Mouse (Mus musculus) lung, embryonic 14.5 days (tissue): Measurements from ENCODE around the gene Ssx2ip. TPM values are rescaled to one million over a fixed set of nuclear protein-coding genes. Genes with fewer than 3 reads are reported as not detected.

Experiments
- ATAC-seq: fragments of 200-750 bp; cut with Nextera tagmentation; 2 replicates; pipeline ENCODE4 v1.8.0; 2017; ENCODE audit warnings: mild to moderate bottlenecking, moderate TSS enrichment, moderate library complexity; ENCODE audit not compliant: insufficient read depth
- DNase-seq: peaks from one replicate; pipeline ENCODE4 v3.0.0-alpha.2; 2015
- H3K27ac ChIP-seq: fragments of 300-500 bp; sonication (generic); 2 replicates; pipeline ENCODE4 v1.5.1; 2014; ENCODE audit warnings: low read depth, mild to moderate bottlenecking, moderate library complexity
- H3K27me3 ChIP-seq: fragments of 300-500 bp; sonication (generic); 2 replicates; pipeline ENCODE4 v1.6.1; 2014; ENCODE audit warnings: low read length, control low read depth; ENCODE audit not compliant: insufficient read depth
- H3K36me3 ChIP-seq: fragments of 300-500 bp; sonication (generic); 2 replicates; pipeline ENCODE4 v1.6.1; 2014; ENCODE audit warnings: control low read depth; ENCODE audit not compliant: insufficient read depth
- H3K4me1 ChIP-seq: fragments of 300-500 bp; sonication (generic); 2 replicates; pipeline ENCODE4 v1.6.1; 2014; ENCODE audit warnings: antibody characterized with exemption, control low read depth; ENCODE audit not compliant: insufficient read depth
- H3K4me2 ChIP-seq: fragments of 300-500 bp; sonication (generic); 2 replicates; pipeline ENCODE4 v1.6.1; 2014; ENCODE audit warnings: mild to moderate bottlenecking
- H3K4me3 ChIP-seq: fragments of 300-500 bp; sonication (generic); 2 replicates; pipeline ENCODE4 v1.5.1; 2014; ENCODE audit warnings: low read depth, low read length
- H3K9ac ChIP-seq: fragments of 300-500 bp; sonication (generic); 2 replicates; pipeline ENCODE4 v1.6.1; 2014
- H3K9me3 ChIP-seq: fragments of 300-500 bp; sonication (generic); 2 replicates; pipeline ENCODE4 v1.6.1; 2016; ENCODE audit warnings: low read depth, low read length, control low read depth
- CTCF ChIP-seq: IDR thresholded peaks from 2 replicates; pipeline ENCODE4 v1.5.1; 2016; ENCODE audit warnings: antibody characterized with exemption, low read depth
- WGBS: fragments of 180-500 bp; shearing (Covaris S2); extraction: QIAGEN DNeasy Blood & Tissue Kit; methylation state at CpG from one replicate; pipeline ENCODE4 v1.1.7; 2014; 5-methylcytosine and 5-hydroxymethylcytosine counted together
- polyA plus RNA-seq: library from polyadenylated mRNA; unstranded; fragments of >200 nt; fragmentation: Nextera tagmentation; extraction: Ambion mirVana; gene quantifications from 2 replicates; pipeline ENCODE4 v1.2.1, GENCODE M21; 2014

The Ssx2ip gene
- polyA plus RNA-seq, 1 experiment from 2014 or later = 30.5 TPM

DNA sequence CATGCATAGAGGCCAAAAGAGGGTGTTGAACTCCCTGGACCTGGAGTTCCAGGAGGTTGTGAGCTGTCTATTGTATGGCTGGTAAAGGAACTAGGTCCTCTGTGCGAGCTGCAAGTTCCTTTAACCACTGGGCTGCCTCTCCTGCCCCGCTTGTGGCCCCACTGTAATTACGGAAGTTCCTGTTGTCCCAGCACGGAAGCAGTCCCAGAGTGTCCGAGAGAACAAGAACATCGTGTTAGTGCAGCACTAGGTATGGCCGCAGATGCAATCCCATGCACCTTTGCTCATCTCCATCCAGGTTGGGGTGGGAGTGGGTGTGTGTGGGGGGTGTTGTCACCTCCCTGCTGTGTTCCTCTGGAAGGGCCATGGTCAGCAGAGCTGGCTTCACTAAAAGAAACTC, 40.4 kb downstream of the Ssx2ip start:
- H3K9ac ChIP-seq = no peak overlapping the region
- H3K27me3 ChIP-seq = no peaks in the 10 kb centered on the region
- DNase-seq (no peak), ATAC-seq (no peak)
- no peak overlapping the region for H3K27ac ChIP-seq
- H3K4me3 ChIP-seq = no peak overlapping the region
- no peaks in the 10 kb centered on the region for H3K4me1 ChIP-seq
- peaks cover 16% of the 10 kb centered on the region; the same call in 1 of the 2 replicates for H3K36me3 ChIP-seq
- no peaks in the 10 kb centered on the region for H3K9me3 ChIP-seq
- no peak for TF ChIP-seq CTCF
- 83% methylated on average over 7 of the region's 7 CpGs for WGBS
- H3K4me2 ChIP-seq = no peak overlapping the region

DNA sequence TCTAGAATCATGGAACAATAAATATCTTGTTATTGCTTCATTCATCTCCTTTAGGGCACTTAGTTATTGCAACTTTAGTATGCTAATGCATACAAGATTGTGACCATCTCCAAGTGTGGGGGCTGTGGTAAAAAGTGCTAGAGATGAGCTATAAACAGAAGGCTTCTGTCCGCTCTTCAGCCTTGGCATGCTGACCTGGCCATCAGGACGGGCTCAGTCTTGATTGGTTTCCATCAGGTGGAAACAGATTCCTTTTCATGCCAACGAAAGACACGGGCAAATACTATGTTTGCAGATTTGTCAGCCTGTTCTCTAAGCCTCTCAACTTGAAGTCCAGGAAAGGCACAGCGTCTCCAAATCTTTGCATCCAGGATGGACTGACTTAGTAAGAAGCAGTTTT, 42.7 kb downstream of the Ssx2ip start:
- no peak overlapping the region for H3K4me2 ChIP-seq
- H3K9ac ChIP-seq = no peak overlapping the region
- H3K4me1 ChIP-seq = no peaks in the 10 kb centered on the region
- H3K36me3 ChIP-seq = 0 out of 2 replicates have a peak, but pooled peaks cover 6% of the 10 kb centered on the region
- H3K9me3 ChIP-seq = no peaks in the 10 kb centered on the region
- no peak overlapping the region for H3K4me3 ChIP-seq
- no peak for TF ChIP-seq CTCF
- 83% methylated on average over 5 of the region's 5 CpGs for WGBS
- ATAC-seq (no peak), DNase-seq (no peak)
- no peaks in the 10 kb centered on the region for H3K27me3 ChIP-seq
- no peak overlapping the region for H3K27ac ChIP-seq

DNA sequence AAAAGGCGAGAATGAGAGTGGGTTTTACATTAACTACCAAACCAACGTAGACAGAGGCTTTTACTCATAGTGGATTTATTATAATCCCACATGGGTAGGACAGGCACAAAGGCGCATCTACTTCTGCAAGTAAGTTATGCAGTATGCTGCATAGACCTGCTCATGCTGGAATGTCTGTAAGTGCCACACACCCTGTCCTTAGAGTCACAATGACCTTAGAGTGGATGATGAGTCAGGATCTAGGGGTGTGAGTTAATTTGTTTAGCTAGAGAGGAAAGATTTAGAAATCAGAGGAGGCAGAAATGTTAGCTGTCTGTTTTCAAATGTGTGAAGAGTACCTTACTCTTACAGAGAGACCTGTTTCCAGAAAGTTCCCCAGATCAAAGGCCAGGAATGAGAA, 43.2 kb downstream of the Ssx2ip start:
- no peak overlapping the region for H3K27ac ChIP-seq
- H3K4me3 ChIP-seq = no peak overlapping the region
- ATAC-seq (no peak), DNase-seq (no peak)
- 77% methylated on average over 3 of the region's 3 CpGs for WGBS
- TF ChIP-seq CTCF = no peak
- H3K36me3 ChIP-seq = 0 out of 2 replicates have a peak, but pooled peaks cover 6% of the 10 kb centered on the region
- H3K4me2 ChIP-seq = no peak overlapping the region
- H3K27me3 ChIP-seq = no peaks in the 10 kb centered on the region
- H3K4me1 ChIP-seq = no peaks in the 10 kb centered on the region
- no peak overlapping the region for H3K9ac ChIP-seq
- no peaks in the 10 kb centered on the region for H3K9me3 ChIP-seq

DNA sequence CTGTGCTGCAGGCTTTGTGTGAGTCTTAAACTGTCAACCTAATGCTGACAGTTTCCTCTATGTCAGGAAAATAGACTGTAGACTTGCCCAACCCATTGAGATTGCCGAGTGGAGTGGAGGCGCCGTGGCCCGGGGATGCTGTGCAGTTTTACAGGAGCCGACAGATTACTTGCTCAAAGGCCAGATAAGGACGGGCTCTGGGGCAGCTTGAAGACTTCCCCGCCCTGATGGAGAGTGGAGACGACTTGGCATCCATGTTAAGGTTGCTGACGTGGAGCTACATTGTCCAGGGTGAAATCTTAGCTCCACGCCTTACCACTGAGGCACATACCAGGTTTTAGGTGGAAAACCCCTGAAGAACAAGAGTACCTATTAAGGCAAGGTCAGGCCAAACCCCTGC, 43.9 kb downstream of the Ssx2ip start:
- H3K9ac ChIP-seq = no peak overlapping the region
- no peaks in the 10 kb centered on the region for H3K27me3 ChIP-seq
- WGBS = 72% methylated on average over 10 of the region's 10 CpGs
- no peak overlapping the region for H3K4me2 ChIP-seq
- no peak overlapping the region for H3K4me3 ChIP-seq
- DNase-seq (no peak), ATAC-seq (no peak)
- H3K36me3 ChIP-seq = 0 out of 2 replicates have a peak, but pooled peaks cover 2% of the 10 kb centered on the region
- H3K27ac ChIP-seq = no peak overlapping the region
- no peaks in the 10 kb centered on the region for H3K4me1 ChIP-seq
- no peak for TF ChIP-seq CTCF
- no peaks in the 10 kb centered on the region for H3K9me3 ChIP-seq

DNA sequence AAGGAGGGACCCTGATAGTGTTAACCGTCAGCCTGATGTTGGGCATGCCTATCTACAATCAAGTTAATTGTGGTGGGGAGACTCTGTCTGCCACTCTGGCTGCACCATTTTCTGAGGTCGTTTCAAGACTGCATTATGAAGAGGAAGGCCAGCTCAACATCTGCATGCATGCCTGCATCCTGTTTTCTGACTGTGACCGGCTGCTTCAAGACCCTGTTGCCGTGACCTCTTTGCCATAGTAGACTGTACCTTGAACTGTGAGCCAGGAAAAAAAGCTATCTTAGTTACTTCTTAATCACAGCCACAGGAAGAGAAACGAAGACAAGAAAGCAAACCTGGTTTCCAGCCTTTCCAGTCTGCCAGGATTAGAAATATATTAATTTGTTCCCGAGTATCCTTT, 44.5 kb downstream of the Ssx2ip start:
- H3K27me3 ChIP-seq = no peaks in the 10 kb centered on the region
- no peak overlapping the region for H3K9ac ChIP-seq
- no peak for TF ChIP-seq CTCF
- H3K4me1 ChIP-seq = no peaks in the 10 kb centered on the region
- DNase-seq (no peak), ATAC-seq (no peak)
- H3K4me3 ChIP-seq = no peak overlapping the region
- WGBS = 71% methylated on average over 6 of the region's 6 CpGs
- no peak overlapping the region for H3K4me2 ChIP-seq
- no peaks in the 10 kb centered on the region for H3K9me3 ChIP-seq
- H3K27ac ChIP-seq = no peak overlapping the region
- H3K36me3 ChIP-seq = no peaks in the 10 kb centered on the region

DNA sequence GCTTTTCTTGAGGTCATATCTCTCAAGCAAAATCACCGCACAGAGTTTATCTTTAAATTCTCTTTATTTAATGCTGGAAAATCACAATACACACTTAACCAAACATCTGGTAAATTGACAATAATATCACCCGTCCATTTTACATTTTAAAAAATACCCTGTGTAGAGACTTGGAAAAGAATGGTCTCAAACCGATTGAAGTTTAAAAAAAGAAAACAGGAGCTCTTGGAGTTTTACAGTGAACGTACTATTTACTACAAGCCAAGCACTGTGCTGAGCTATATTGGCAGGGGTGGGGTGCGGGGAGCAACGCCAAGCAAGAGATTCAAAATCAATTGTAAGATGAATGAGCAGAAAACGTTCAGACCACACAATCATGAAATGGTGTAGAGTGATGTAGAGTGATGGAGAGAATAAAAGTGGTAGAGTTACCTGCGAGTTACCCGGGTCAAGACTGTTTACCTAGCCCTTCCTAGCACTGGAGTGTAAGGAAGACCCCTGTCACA, 45.4 kb downstream of the Ssx2ip start, which contains the start of gene Ctbs:
Ctbs (plus strand) TSS at position 51 of the 506 bp plus-strand sequence.
- 44% methylated on average over 9 of the region's 9 CpGs for WGBS
- TF ChIP-seq CTCF = no peak
- H3K4me2 ChIP-seq = peak within 1 kb of the TSS; percentile 80
- H3K9me3 ChIP-seq = no peaks in the 10 kb centered on the region
- ATAC-seq (no peak), DNase-seq (no peak)
- H3K27me3 ChIP-seq = no peaks in the 10 kb centered on the region
- peak within 1 kb of the TSS; percentile 73 for H3K9ac ChIP-seq
- H3K4me1 ChIP-seq = no peaks in the 10 kb centered on the region
- H3K27ac ChIP-seq = peak within 1 kb of the TSS; percentile 91
- peak within 1 kb of the TSS; percentile 60 for H3K4me3 ChIP-seq
- no peaks in the 10 kb centered on the region for H3K36me3 ChIP-seq

DNA sequence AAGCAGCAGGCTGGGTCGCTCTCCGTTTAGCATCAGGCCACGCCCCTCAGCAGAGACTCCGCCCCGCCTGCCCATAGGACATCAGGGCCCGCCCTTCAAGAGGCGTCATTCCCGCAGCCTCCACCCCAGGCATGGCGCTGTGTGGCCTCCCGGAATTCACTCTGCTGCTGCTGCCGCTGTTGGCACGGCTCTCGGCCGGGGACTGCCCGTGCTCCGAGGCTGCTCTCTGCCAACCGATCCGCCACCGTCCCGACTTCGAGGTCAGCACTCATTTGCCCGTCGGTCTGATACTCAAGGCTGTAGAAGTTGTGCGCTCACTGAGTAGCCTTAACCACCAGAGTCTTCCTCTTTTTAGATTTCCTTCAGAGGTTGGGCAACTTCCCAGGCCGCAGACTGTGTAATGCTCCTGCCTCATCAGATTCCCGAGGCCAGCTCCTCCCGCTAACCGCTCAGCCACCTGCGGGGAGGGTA, 46.0 kb downstream of the Ssx2ip start:
- H3K9me3 ChIP-seq = no peaks in the 10 kb centered on the region
- peak overlapping the region; percentile 80 for H3K4me2 ChIP-seq
- TF ChIP-seq CTCF = peak; percentile 57
- DNase-seq (peak; percentile 99), ATAC-seq (peak; percentile 99)
- H3K4me3 ChIP-seq = peak overlapping the region; percentile 60
- peak overlapping the region; percentile 91 for H3K27ac ChIP-seq
- no peaks in the 10 kb centered on the region for H3K36me3 ChIP-seq
- WGBS = under 1% methylated on average over 29 of the region's 29 CpGs
- no peaks in the 10 kb centered on the region for H3K27me3 ChIP-seq
- peak overlapping the region; percentile 73 for H3K9ac ChIP-seq
- no peaks in the 10 kb centered on the region for H3K4me1 ChIP-seq
